Mouse (Mus musculus): Measurements from ENCODE around the gene Adcy1. TPM values are rescaled to one million over a fixed set of nuclear protein-coding genes. Genes with fewer than 3 reads are reported as not detected.

Gene Adcy1
- polyA plus RNA-seq, 1 experiment from 2014 or later: 1.2 TPM

- Histone ChIP-seq H3K4me3 (no peak overlapping the region), H3K9me3 (replicated peaks) (no peaks in the 10 kb centered on the region), H3K27me3 (ENCODE audit: low read depth, poor library complexity, severe bottlenecking) (peaks cover 88% of the 10 kb centered on the region), H3K36me3 (no peaks in the 10 kb centered on the region), H3K4me1 (peaks cover 18% of the 10 kb centered on the region), H3K27ac (replicated peaks) (no peak overlapping the region)
- DNase-seq (ENCODE audit: low spot score): no peak
- 85% methylated on average over 7 of the region's 7 CpGs for WGBS
Observed at GRCm38 (mm10) chr11:7057781-7058180, 5.5 kb upstream of the Adcy1 start.

GRCm38 (mm10) chr11:7061961-7062360 is 1.3 kb upstream of the Adcy1 start:
- Histone ChIP-seq H3K4me3 (no peak overlapping the region), H3K36me3 (no peaks in the 10 kb centered on the region), H3K27ac (replicated peaks) (no peak overlapping the region), H3K27me3 (ENCODE audit: low read depth, poor library complexity, severe bottlenecking) (peaks cover 96% of the 10 kb centered on the region), H3K4me1 (peaks cover 30% of the 10 kb centered on the region), H3K9me3 (replicated peaks) (no peaks in the 10 kb centered on the region)
- 35% methylated on average over 6 of the region's 6 CpGs for WGBS
- DNase-seq (ENCODE audit: low spot score): no peak

- peak; percentile 28 for DNase-seq (ENCODE audit: low spot score)
- H3K27me3 ChIP-seq (ENCODE audit: low read depth, poor library complexity, severe bottlenecking): peaks cover 96% of the 10 kb centered on the region
- H3K4me3 ChIP-seq: peak overlapping the region; percentile 71
- peaks cover 30% of the 10 kb centered on the region for H3K4me1 ChIP-seq
- 11% methylated on average over 10 of the region's 10 CpGs for WGBS
- no peaks in the 10 kb centered on the region for H3K36me3 ChIP-seq
- no peaks in the 10 kb centered on the region for H3K9me3 ChIP-seq (replicated peaks)
- peak overlapping the region; percentile 75; the same call in 1 of the 2 replicates for H3K27ac ChIP-seq (replicated peaks)
Observed at GRCm38 (mm10) chr11:7062566-7062965, 723 bp upstream of the Adcy1 start.

- Histone ChIP-seq H3K4me1 (peaks cover 30% of the 10 kb centered on the region), H3K4me3 (peak overlapping the region; percentile 71), H3K27me3 (ENCODE audit: low read depth, poor library complexity, severe bottlenecking) (peaks cover 88% of the 10 kb centered on the region), H3K9me3 (replicated peaks) (no peaks in the 10 kb centered on the region), H3K36me3 (no peaks in the 10 kb centered on the region), H3K27ac (replicated peaks) (peak overlapping the region; percentile 78)
- peak; percentile 64 for DNase-seq (ENCODE audit: low spot score)
- WGBS: 2% methylated on average over 53 of the region's 53 CpGs
Observed at GRCm38 (mm10) chr11:7063681-7064267, 485 bp downstream of the Adcy1 start.

GRCm38 (mm10) chr11:7064484-7065185 is 1.3 kb downstream of the Adcy1 start:
- Histone ChIP-seq H3K4me1 (peaks cover 30% of the 10 kb centered on the region), H3K9me3 (replicated peaks) (no peaks in the 10 kb centered on the region), H3K36me3 (no peaks in the 10 kb centered on the region), H3K27me3 (ENCODE audit: low read depth, poor library complexity, severe bottlenecking) (peaks cover 79% of the 10 kb centered on the region), H3K4me3 (peak overlapping the region; percentile 71), H3K27ac (replicated peaks) (no peak overlapping the region)
- DNase-seq (ENCODE audit: low spot score): peak; percentile 23
- WGBS: 4% methylated on average over 26 of the region's 26 CpGs

- peak overlapping the region; percentile 71 for H3K4me3 ChIP-seq
- peaks cover 30% of the 10 kb centered on the region for H3K4me1 ChIP-seq
- H3K36me3 ChIP-seq: no peaks in the 10 kb centered on the region
- no peak for DNase-seq (ENCODE audit: low spot score)
- no peak overlapping the region for H3K27ac ChIP-seq (replicated peaks)
- WGBS: 5% methylated on average over 4 of the region's 4 CpGs
- no peaks in the 10 kb centered on the region for H3K9me3 ChIP-seq (replicated peaks)
- peaks cover 71% of the 10 kb centered on the region for H3K27me3 ChIP-seq (ENCODE audit: low read depth, poor library complexity, severe bottlenecking)
Observed at GRCm38 (mm10) chr11:7065388-7065787, 2.1 kb downstream of the Adcy1 start.

- Histone ChIP-seq H3K4me1 (peaks cover 30% of the 10 kb centered on the region), H3K27me3 (ENCODE audit: low read depth, poor library complexity, severe bottlenecking) (peaks cover 67% of the 10 kb centered on the region), H3K36me3 (no peaks in the 10 kb centered on the region), H3K9me3 (replicated peaks) (no peaks in the 10 kb centered on the region), H3K4me3 (no peak overlapping the region), H3K27ac (replicated peaks) (no peak overlapping the region)
- DNase-seq (ENCODE audit: low spot score): no peak
- 43% methylated on average over 5 of the region's 5 CpGs for WGBS
Observed at GRCm38 (mm10) chr11:7065876-7066275, 2.6 kb downstream of the Adcy1 start.

- Histone ChIP-seq H3K4me1 (peaks cover 38% of the 10 kb centered on the region), H3K9me3 (replicated peaks) (no peaks in the 10 kb centered on the region), H3K4me3 (no peak overlapping the region), H3K27me3 (ENCODE audit: low read depth, poor library complexity, severe bottlenecking) (peaks cover 53% of the 10 kb centered on the region), H3K36me3 (no peaks in the 10 kb centered on the region), H3K27ac (replicated peaks) (no peak overlapping the region)
- 85% methylated on average over 4 of the region's 4 CpGs for WGBS
- DNase-seq (ENCODE audit: low spot score): no peak
Observed at GRCm38 (mm10) chr11:7067263-7067662, 4.0 kb downstream of the Adcy1 start.

GRCm38 (mm10) chr11:7068479-7069235 is 5.4 kb downstream of the Adcy1 start:
- H3K4me1 ChIP-seq: peaks cover 31% of the 10 kb centered on the region
- no peak for DNase-seq (ENCODE audit: low spot score)
- peaks cover 42% of the 10 kb centered on the region for H3K27me3 ChIP-seq (ENCODE audit: low read depth, poor library complexity, severe bottlenecking)
- H3K27ac ChIP-seq (replicated peaks): no peak overlapping the region
- H3K4me3 ChIP-seq: no peak overlapping the region
- no peaks in the 10 kb centered on the region for H3K36me3 ChIP-seq
- WGBS: 87% methylated on average over 12 of the region's 12 CpGs
- no peaks in the 10 kb centered on the region for H3K9me3 ChIP-seq (replicated peaks)

- 90% methylated on average over 4 of the region's 4 CpGs for WGBS
- Histone ChIP-seq H3K36me3 (no peaks in the 10 kb centered on the region), H3K27ac (replicated peaks) (no peak overlapping the region), H3K9me3 (replicated peaks) (no peaks in the 10 kb centered on the region), H3K4me1 (peaks cover 20% of the 10 kb centered on the region), H3K4me3 (no peak overlapping the region), H3K27me3 (ENCODE audit: low read depth, poor library complexity, severe bottlenecking) (peaks cover 31% of the 10 kb centered on the region)
- no peak for DNase-seq (ENCODE audit: low spot score)
Observed at GRCm38 (mm10) chr11:7069762-7070161, 6.5 kb downstream of the Adcy1 start.

GRCm38 (mm10) chr11:7071617-7072016 is 8.3 kb downstream of the Adcy1 start:
- WGBS: 68% methylated on average over 6 of the region's 6 CpGs

GRCm38 (mm10) chr11:7073556-7073955 is 10.3 kb downstream of the Adcy1 start:
- Histone ChIP-seq H3K36me3 (no peaks in the 10 kb centered on the region), H3K4me3 (no peak overlapping the region), H3K27ac (replicated peaks) (no peak overlapping the region), H3K27me3 (ENCODE audit: low read depth, poor library complexity, severe bottlenecking) (no peaks in the 10 kb centered on the region), H3K4me1 (peaks cover 11% of the 10 kb centered on the region), H3K9me3 (replicated peaks) (no peaks in the 10 kb centered on the region)
- 89% methylated on average over 3 of the region's 3 CpGs for WGBS
- DNase-seq (ENCODE audit: low spot score): no peak

More at GRCm38 (mm10) chr11:7071617-7072016, 8.3 kb downstream of the Adcy1 start:
- Histone ChIP-seq H3K4me1 (peaks cover 11% of the 10 kb centered on the region), H3K27ac (replicated peaks) (no peak overlapping the region; the same call in 1 of the 2 replicates), H3K27me3 (ENCODE audit: low read depth, poor library complexity, severe bottlenecking) (peaks cover 13% of the 10 kb centered on the region), H3K9me3 (replicated peaks) (no peaks in the 10 kb centered on the region), H3K4me3 (no peak overlapping the region), H3K36me3 (no peaks in the 10 kb centered on the region)
- DNase-seq (ENCODE audit: low spot score): no peak

- no peak for DNase-seq (ENCODE audit: low spot score)
- Histone ChIP-seq H3K27ac (replicated peaks) (no peak overlapping the region), H3K4me3 (no peak overlapping the region), H3K9me3 (replicated peaks) (no peaks in the 10 kb centered on the region), H3K4me1 (peaks cover 7% of the 10 kb centered on the region), H3K27me3 (ENCODE audit: low read depth, poor library complexity, severe bottlenecking) (no peaks in the 10 kb centered on the region), H3K36me3 (no peaks in the 10 kb centered on the region)
- 85% methylated on average over 3 of the region's 3 CpGs for WGBS
Observed at GRCm38 (mm10) chr11:7076510-7076909, 13.2 kb downstream of the Adcy1 start.
